Mouse (Mus musculus) MEL (cell line): Measurements from ENCODE around the gene Slirp. TPM values are rescaled to one million over a fixed set of nuclear protein-coding genes. Genes with fewer than 3 reads are reported as not detected.
"Not testable (repeated sequence)": the region's sequence is repeated elsewhere in the genome, so short reads cannot be mapped to it uniquely, and the experiment has no call there.

Experiments
- DNase-seq: peaks from one replicate; pipeline ENCODE4 v3.0.0; 2011; ENCODE audit warnings: low read depth, low spot score
- H3K27ac ChIP-seq: 2 replicates; pipeline ENCODE4 v1.5.1; 2012; ENCODE audit warnings: low read depth, mild to moderate bottlenecking, control low read depth, low read length, moderate library complexity; ENCODE audit not compliant: control insufficient read depth
- H3K27me3 ChIP-seq, 2 experiments: fragments of 150-350 bp in 1 of 2; sonication (generic) in 1 of 2; 2 replicates each; pipeline ENCODE4 v1.6.1; 2012; ENCODE audit warnings: low read length in 2 of 2, mild to moderate bottlenecking in 2 of 2, improper control_type of control experiment in 1 of 2, moderate library complexity in 1 of 2; ENCODE audit not compliant: insufficient read depth in 2 of 2, control insufficient read depth in 1 of 2
- H3K36me3 ChIP-seq, 2 experiments: 2 replicates each; pipeline ENCODE4 v1.6.1; 2012 to 2014; ENCODE audit warnings: low read length in 2 of 2, improper control_type of control experiment in 1 of 2, inconsistent platforms in 1 of 2, mild to moderate bottlenecking in 1 of 2; ENCODE audit not compliant: insufficient read depth in 2 of 2, control insufficient read depth in 1 of 2
- H3K4me1 ChIP-seq, 2 experiments: fragments of 150-350 bp in 1 of 2; sonication (generic) in 1 of 2; 2 replicates each; pipeline ENCODE4 v1.6.1; 2012; ENCODE audit warnings: low read length in 2 of 2, improper control_type of control experiment in 1 of 2, mild to moderate bottlenecking in 1 of 2; ENCODE audit not compliant: insufficient read depth in 2 of 2, control insufficient read depth in 1 of 2
- H3K4me3 ChIP-seq, 2 experiments: fragments of 150-350 bp in 1 of 2; sonication (generic) in 1 of 2; 2 replicates each; pipeline ENCODE4 v1.5.1; 2012; ENCODE audit warnings: low read depth in 2 of 2, low read length in 2 of 2, mild to moderate bottlenecking in 2 of 2, moderate library complexity in 2 of 2, control low read depth in 1 of 2, improper control_type of control experiment in 1 of 2; ENCODE audit not compliant: control insufficient read depth in 1 of 2, insufficient read depth in 1 of 2
- H3K79me2 ChIP-seq: 2 replicates; pipeline ENCODE4 v1.6.1; 2012; ENCODE audit warnings: mild to moderate bottlenecking, low read length, moderate library complexity; ENCODE audit not compliant: control insufficient read depth, poor library complexity, insufficient read depth
- H3K9ac ChIP-seq: 2 replicates; pipeline ENCODE4 v1.6.1; 2012; ENCODE audit warnings: low read depth, mild to moderate bottlenecking, control low read depth, low read length, moderate library complexity; ENCODE audit not compliant: control insufficient read depth, poor library complexity, severe bottlenecking
- H3K9me3 ChIP-seq: fragments of 150-350 bp; sonication (generic); replicated peaks from 2 replicates; pipeline ENCODE4 v1.6.1; 2012; ENCODE audit warnings: mild to moderate bottlenecking, low read length, improper control_type of control experiment, moderate library complexity; ENCODE audit not compliant: insufficient read depth
- BHLHE40 ChIP-seq: IDR thresholded peaks from 2 replicates; pipeline ENCODE4 v1.6.1; 2012; ENCODE audit warnings: low read depth, mild to moderate bottlenecking, inconsistent platforms, low read length, improper control_type of control experiment, borderline replicate concordance
- CHD1 ChIP-seq: IDR thresholded peaks from 2 replicates; pipeline ENCODE4 v1.6.1; 2012; ENCODE audit warnings: low read depth, mild to moderate bottlenecking, inconsistent platforms, low read length, improper control_type of control experiment
- CHD2 ChIP-seq: IDR thresholded peaks from 2 replicates; pipeline ENCODE4 v1.6.1; 2011; ENCODE audit warnings: low read length, improper control_type of control experiment
- ETS1 ChIP-seq: IDR thresholded peaks from 2 replicates; pipeline ENCODE4 v1.6.1; 2012; ENCODE audit warnings: low read depth, mild to moderate bottlenecking, inconsistent platforms, low read length, improper control_type of control experiment, moderate library complexity
- GABPA ChIP-seq: IDR thresholded peaks from 2 replicates; pipeline ENCODE4 v1.6.1; 2012; ENCODE audit warnings: low read depth, mild to moderate bottlenecking, inconsistent platforms, low read length, improper control_type of control experiment, moderate library complexity
- HCFC1 ChIP-seq: IDR thresholded peaks from 2 replicates; pipeline ENCODE4 v1.6.1; 2012; ENCODE audit warnings: low read depth, mild to moderate bottlenecking, inconsistent platforms, low read length, improper control_type of control experiment, moderate library complexity
- MAFK ChIP-seq: IDR thresholded peaks from 2 replicates; pipeline ENCODE4 v1.6.1; 2011; ENCODE audit warnings: low read depth, mild to moderate bottlenecking, low read length, improper control_type of control experiment, borderline replicate concordance
- MAX ChIP-seq: IDR thresholded peaks from 2 replicates; pipeline ENCODE4 v1.6.1; 2011; ENCODE audit warnings: low read length, improper control_type of control experiment
- POLR2AphosphoS5 ChIP-seq: IDR thresholded peaks from 2 replicates; pipeline ENCODE4 v1.6.1; 2012; ENCODE audit warnings: low read depth, borderline replicate concordance, mild to moderate bottlenecking, inconsistent platforms, low read length, moderate library complexity, mixed read lengths
- RAD21 ChIP-seq: IDR thresholded peaks from 2 replicates; pipeline ENCODE4 v1.6.1; 2011; ENCODE audit warnings: mild to moderate bottlenecking, low read depth, low read length, improper control_type of control experiment
- TAL1 ChIP-seq: IDR thresholded peaks from 2 replicates; pipeline ENCODE4 v1.6.1; 2012; ENCODE audit warnings: mild to moderate bottlenecking, inconsistent platforms, low read length, moderate library complexity, mixed read lengths
- ZKSCAN1 ChIP-seq: IDR thresholded peaks from 2 replicates; pipeline ENCODE4 v1.6.1; 2012; ENCODE audit warnings: low read depth, mild to moderate bottlenecking, inconsistent platforms, low read length, improper control_type of control experiment, moderate library complexity
- ZMIZ1 ChIP-seq: IDR thresholded peaks from 2 replicates; pipeline ENCODE4 v1.6.1; 2012; ENCODE audit warnings: low read depth, mild to moderate bottlenecking, inconsistent platforms, low read length, improper control_type of control experiment, moderate library complexity
- polyA plus RNA-seq, 2 experiments: library from polyadenylated mRNA; stranded (reverse) in 1 of 2; unstranded in 1 of 2; fragments of >175 nt in 1 of 2; fragments of >200 nt in 1 of 2; gene quantifications; 2 replicates each; pipeline versions ENCODE4 v1.2.1 to v1.2.4; 2012; ENCODE audit warnings: low replicate concordance in 2 of 2, low read depth in 1 of 2; ENCODE audit not compliant: insufficient read length in 2 of 2, insufficient read depth in 1 of 2, missing spikeins in 1 of 2
- total RNA-seq: library from RNA; depleted of rRNA; stranded (reverse); fragments of 300-350 nt; gene quantifications from 2 replicates; pipeline ENCODE4 v1.2.3, GENCODE M21; 2012

Gene Slirp
- total and polyA plus RNA-seq, 3 experiments = 166 to 182 TPM; not detected in 1

DNA sequence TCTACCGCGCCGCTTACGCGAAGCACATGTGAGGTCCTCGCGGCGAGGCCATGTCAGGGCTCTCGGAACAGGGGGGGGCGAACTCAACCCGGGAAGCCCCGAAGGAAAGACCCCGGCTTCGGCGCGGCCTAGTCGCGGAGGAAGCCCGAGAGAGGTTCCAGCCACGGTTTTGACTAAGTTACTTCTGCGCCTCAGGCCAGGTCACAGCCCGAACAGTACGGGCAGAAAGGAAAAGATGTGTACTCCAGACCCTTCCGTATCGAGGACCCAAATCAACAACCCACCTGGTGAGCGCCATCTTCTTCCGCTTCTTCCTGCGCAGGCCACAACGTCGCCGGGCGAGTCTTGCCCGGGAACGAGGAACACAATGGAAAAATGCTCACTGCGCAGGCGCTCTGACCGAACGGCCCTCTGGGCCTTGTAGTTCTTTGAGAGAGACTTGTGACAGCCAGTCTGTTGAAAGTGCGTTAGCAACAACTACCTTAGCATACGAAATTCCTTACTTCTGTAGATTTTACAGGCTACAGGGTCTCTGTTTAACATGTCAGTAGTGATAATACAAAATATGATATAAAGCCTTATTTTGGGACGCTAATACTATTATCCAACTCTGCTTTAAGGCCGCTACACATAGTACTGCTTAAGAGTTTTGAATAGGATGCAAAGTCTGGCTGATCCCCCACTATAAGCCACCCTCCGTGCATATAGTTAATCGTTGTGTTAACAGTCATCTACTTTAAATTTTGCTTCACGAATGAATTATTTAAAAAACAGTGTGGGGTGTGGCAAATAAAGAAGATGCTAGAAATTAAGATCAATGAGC lies 28.5 kb downstream of the Slirp start, which contains the start of gene Snw1 (continued):
- TF ChIP-seq ZMIZ1 (no peak), RAD21 (no peak; the same call in 1 of the 2 replicates), ZKSCAN1 (no peak), CHD2 (no peak)

DNA sequence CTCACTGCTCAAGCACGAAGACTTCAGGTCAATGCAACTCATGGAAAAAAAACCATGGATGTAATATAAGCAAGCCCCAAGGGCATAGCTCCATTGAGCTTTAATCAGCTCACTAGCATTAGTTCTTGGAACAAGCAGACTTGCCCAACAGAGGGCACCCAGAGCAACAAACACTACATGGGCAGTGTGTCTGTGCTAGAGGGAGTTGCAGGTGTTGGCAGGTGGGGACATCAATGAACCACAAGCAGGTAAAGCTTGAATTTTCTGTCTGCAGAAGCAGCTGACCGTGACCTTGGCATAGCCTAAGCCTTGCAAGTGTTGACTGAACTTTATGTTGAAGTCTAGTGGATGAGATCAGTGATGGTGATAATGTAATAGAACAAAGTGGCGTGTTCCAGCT lies 31.1 kb downstream of the Slirp start:
- Histone ChIP-seq H3K27me3 (no peaks in the 10 kb centered on the region), H3K4me1 (peaks cover 0 to 7% of the 10 kb centered on the region in 2 experiments; a peak in 2 of 4 replicates)

DNA sequence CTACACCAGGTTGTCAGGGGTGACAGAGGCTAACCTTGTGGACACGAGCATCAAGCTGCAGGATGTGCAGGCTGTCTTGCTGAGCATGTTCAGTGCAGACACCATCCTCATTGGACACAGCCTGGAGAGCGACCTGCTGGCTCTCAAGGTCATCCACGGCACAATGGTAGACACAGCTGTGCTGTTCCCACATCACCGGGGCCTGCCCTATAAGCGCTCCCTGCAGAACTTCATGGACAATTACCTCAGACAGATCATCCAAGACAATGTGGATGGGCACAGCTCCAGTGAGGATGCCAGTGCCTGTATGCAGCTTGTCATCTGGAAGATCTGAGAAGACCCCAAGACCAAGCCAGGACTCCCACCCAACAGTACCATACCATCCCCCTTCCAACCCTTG lies 38.8 kb downstream of the Slirp start:
- H3K4me3 ChIP-seq, H3K9me3 ChIP-seq, H3K27ac ChIP-seq, H3K79me2 ChIP-seq, H3K9ac ChIP-seq, H3K4me1 ChIP-seq, DNase-seq, H3K27me3 ChIP-seq, H3K36me3 ChIP-seq: not testable (repeated sequence)

More for the DNA sequence above, 31.1 kb downstream of the Slirp start:
- TF ChIP-seq TAL1 = no peak
- TF ChIP-seq MAX = no peak
- TF ChIP-seq MAFK = no peak
- no peak for TF ChIP-seq CHD1
- TF ChIP-seq BHLHE40 = no peak
- TF ChIP-seq ETS1 = no peak
- TF ChIP-seq POLR2AphosphoS5 = no peak
- no peak for TF ChIP-seq GABPA
- no peak for TF ChIP-seq HCFC1
- Histone ChIP-seq H3K4me3 (no peak overlapping the region), H3K36me3 (peaks cover 0 to 15% of the 10 kb centered on the region in 2 experiments; a peak in 2 of 4 replicates), H3K79me2 (peaks cover 21% of the 10 kb centered on the region), H3K27ac (no peak overlapping the region), H3K9me3 (no peaks in the 10 kb centered on the region), H3K9ac (no peak overlapping the region)
- DNase-seq = no peak

DNA sequence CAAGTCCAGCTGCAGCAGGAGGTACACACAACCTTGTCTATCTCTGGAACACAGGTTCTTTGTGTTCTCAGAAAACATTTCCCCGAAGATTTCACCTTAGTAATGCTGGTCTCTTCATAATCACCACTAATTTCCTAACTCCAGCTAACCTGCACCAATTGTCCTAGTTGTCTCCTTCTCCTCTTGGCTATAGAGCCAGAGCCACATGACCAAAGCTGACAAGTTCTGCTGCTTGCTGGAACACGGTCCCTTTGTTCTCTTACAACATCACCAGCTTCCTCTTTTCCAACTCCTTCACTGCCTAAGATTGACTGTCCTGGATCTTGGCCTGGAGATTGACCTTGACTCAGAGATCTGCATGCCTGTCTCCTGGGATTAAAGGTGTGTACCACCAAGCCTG lies 45.0 kb downstream of the Slirp start:
- H3K27me3 ChIP-seq, H3K36me3 ChIP-seq, H3K79me2 ChIP-seq, H3K9ac ChIP-seq, H3K4me1 ChIP-seq, H3K9me3 ChIP-seq, H3K4me3 ChIP-seq, H3K27ac ChIP-seq: not testable (repeated sequence)
- peak; percentile 33 for DNase-seq

DNA sequence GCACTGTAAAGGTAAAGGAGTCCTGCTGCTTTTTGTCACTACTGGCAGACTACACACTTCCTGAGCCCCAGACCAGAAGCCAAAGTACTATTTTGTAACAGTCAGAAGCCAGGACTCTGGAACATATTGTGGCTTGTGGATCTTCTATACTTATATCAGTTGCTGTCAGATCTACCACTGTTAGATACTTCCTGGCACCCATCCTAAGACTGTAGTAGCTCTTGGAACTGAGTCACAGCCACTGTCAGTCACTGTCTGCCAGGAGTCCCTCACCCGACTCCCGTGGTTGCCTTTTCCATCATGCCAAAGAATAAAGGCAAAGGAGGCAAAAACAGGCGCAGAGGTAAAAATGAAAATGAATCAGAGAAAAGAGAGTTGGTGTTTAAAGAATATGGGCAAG lies 50.7 kb downstream of the Slirp start, which contains the start of gene Gm5788:
TSS of gene Gm5788 (plus strand) at position 301 of the 400 bp plus-strand sequence.
- H3K4me3 ChIP-seq, H3K4me1 ChIP-seq, H3K79me2 ChIP-seq, H3K27me3 ChIP-seq, DNase-seq, H3K27ac ChIP-seq, H3K9me3 ChIP-seq, H3K9ac ChIP-seq, H3K36me3 ChIP-seq: not testable (repeated sequence)
